Mouse (Mus musculus): Measurements from ENCODE around the gene Gm10073. TPM values are rescaled to one million over a fixed set of nuclear protein-coding genes. Genes with fewer than 3 reads are reported as not detected.
"Not testable (repeated sequence)": the region's sequence is repeated elsewhere in the genome, so short reads cannot be mapped to it uniquely, and the experiment has no call there.

The Gm10073 gene
- polyA plus RNA-seq, 1 experiment from 2014 or later, result 6.2 TPM

DNA sequence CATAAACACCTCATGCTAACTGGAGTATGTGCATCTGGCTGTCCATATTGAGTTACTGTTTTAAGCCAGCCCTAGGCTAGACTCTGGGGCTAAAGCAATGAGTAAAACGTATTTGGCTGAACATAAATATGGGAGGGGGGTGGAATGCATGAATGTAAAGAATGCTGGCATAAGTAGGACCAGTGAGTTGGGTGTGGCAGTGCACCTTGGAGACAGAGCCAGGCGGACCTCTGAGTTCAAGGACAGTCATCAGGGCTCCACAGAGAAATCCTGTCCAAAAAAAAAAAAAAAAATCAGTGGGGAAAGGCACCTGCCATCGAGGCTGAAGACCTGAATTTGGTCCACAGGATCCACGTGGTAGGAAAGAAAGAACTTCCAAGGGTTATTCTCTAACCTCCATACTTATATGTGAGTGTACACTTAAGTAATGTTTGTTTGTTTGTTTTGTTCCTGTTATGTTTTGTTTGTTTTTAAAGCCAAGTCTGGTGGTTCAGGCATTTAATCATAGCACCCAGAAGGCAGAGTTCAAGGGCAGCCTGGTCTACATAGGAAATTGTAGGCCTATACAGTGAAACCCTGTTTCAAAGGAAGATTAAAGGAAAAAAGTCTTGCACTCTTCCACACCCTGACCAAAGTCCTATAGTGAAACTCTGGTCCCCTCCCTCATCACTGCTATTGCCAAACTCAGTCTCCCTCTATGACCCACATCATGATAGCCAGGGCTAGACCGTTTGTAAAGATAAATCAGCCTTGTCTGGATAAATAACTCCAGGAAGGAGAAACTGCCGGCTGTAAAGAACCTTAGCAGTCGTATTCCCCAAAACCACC is 36.0 kb upstream of the Gm10073 start:
- H3K27me3 ChIP-seq (ENCODE audit: insufficient read depth, poor library complexity, severe bottlenecking), result peaks cover 35% of the 10 kb centered on the region
- 83% methylated on average over 7 of the region's 7 CpGs for WGBS
- no peak overlapping the region for H3K4me3 ChIP-seq
- no peaks in the 10 kb centered on the region for H3K36me3 ChIP-seq
- no peak overlapping the region for H3K27ac ChIP-seq
- DNase-seq (ENCODE audit: low spot score), result no peak
- no peaks in the 10 kb centered on the region for H3K9me3 ChIP-seq
- peaks cover 14% of the 10 kb centered on the region for H3K4me1 ChIP-seq (replicated peaks)

DNA sequence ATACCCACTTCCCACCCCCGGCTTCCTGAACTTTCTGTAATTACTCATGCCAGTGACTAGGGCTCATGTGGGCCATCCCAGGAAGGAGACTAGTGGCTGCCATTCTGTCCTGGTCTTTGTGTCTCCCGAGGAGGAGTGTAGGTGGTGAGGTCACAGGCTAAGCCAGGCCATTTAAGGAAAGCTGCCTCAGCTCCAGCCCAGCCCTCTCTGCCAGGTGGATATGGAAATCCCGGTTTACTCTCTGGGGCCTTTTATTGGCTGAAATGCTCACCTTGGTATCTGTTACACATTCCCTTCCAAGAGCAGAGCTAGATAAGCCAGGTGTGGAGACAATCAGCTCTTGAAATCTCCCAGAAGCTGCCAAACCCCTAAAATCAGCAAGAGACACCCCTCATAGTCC is 35.2 kb upstream of the Gm10073 start:
- H3K4me3 ChIP-seq, result no peak overlapping the region
- no peak overlapping the region for H3K27ac ChIP-seq
- H3K4me1 ChIP-seq (replicated peaks), result peaks cover 23% of the 10 kb centered on the region
- no peak for DNase-seq (ENCODE audit: low spot score)
- 57% methylated on average over 3 of the region's 3 CpGs for WGBS
- peaks cover 44% of the 10 kb centered on the region for H3K27me3 ChIP-seq (ENCODE audit: insufficient read depth, poor library complexity, severe bottlenecking)
- H3K9me3 ChIP-seq, result no peaks in the 10 kb centered on the region
- H3K36me3 ChIP-seq, result no peaks in the 10 kb centered on the region

DNA sequence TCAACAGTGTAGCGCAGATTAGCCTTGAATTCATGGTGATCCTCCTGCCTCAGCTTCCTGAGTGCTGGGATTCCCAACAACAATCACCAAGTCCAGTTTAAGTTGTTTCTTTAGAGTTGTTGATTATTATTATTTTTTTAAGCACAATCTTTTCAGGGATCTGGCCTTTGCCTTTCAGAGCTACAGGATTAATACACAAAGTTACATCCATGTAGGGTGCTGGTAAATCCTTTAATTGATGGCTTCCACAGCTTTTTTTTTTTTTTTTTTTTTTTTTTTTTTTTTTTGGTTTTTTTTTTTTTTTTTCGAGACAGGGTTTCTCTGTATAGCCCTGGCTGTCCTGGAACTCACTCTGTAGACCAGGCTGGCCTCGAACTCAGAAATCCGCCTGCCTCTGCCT is 34.5 kb upstream of the Gm10073 start:
- WGBS, result 82% methylated on average over 4 of the region's 4 CpGs
- H3K9me3 ChIP-seq; H3K36me3 ChIP-seq; DNase-seq (ENCODE audit: low spot score); H3K27ac ChIP-seq; H3K4me3 ChIP-seq: not testable (repeated sequence)
- H3K27me3 ChIP-seq (ENCODE audit: insufficient read depth, poor library complexity, severe bottlenecking), result peaks cover 50% of the 10 kb centered on the region
- H3K4me1 ChIP-seq (replicated peaks), result peaks cover 29% of the 10 kb centered on the region

DNA sequence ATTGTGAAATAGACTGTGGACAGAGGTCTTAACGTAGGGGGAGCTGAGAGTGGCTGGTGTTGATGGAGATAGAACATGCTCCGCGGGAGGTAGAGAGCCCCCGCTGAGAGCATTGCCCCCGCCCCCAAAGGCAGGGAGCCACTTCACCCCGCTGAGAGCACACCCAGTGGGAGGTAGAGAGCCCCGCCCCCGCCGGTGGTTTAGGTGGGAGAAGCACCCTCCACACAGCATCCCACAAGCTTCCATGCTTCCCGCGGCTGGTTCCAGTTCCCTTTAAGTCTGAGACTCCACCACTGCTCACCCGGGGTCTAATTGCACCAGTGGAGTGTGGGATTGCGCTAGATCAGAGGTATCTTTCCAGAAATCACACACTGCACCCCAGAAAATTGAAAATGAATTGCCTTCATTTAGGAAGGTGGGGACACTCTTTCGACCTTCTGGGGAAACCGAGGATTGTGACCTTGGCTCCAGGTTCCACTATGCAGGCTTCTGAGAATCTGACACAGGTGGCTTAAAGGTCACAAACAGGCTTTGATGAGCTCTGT is 33.4 kb upstream of the Gm10073 start:
- H3K4me3 ChIP-seq, result no peak overlapping the region
- no peaks in the 10 kb centered on the region for H3K9me3 ChIP-seq
- peaks cover 21% of the 10 kb centered on the region for H3K4me1 ChIP-seq (replicated peaks)
- 36% methylated on average over 15 of the region's 15 CpGs for WGBS
- H3K27me3 ChIP-seq (ENCODE audit: insufficient read depth, poor library complexity, severe bottlenecking), result peaks cover 61% of the 10 kb centered on the region
- no peaks in the 10 kb centered on the region for H3K36me3 ChIP-seq
- H3K27ac ChIP-seq, result no peak overlapping the region
- DNase-seq (ENCODE audit: low spot score), result no peak

DNA sequence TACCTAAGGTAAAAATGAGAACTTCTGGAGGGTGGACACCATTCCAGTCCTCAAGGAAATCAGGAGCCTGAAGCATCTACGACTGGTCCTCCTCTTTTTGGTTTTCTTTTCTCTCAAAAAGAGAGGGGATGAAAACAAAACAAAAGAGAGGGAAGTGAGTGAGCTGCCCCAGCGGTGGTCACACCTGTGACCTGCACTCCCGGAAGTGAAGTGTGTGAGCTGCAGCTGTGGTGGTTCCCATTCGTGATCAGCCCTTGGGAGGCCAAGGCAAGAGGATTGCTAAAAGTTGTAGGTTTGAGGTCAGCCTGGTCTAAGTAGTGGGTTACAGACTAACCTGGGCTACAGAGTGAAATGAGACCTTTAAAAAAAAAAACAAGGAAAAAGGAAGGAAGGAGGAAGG is 32.9 kb upstream of the Gm10073 start:
- no peaks in the 10 kb centered on the region for H3K9me3 ChIP-seq
- peaks cover 20% of the 10 kb centered on the region for H3K4me1 ChIP-seq (replicated peaks)
- no peak overlapping the region for H3K4me3 ChIP-seq
- 43% methylated on average over 4 of the region's 4 CpGs for WGBS
- H3K27ac ChIP-seq, result no peak overlapping the region
- no peaks in the 10 kb centered on the region for H3K36me3 ChIP-seq
- H3K27me3 ChIP-seq (ENCODE audit: insufficient read depth, poor library complexity, severe bottlenecking), result peaks cover 67% of the 10 kb centered on the region
- DNase-seq (ENCODE audit: low spot score), result no peak

DNA sequence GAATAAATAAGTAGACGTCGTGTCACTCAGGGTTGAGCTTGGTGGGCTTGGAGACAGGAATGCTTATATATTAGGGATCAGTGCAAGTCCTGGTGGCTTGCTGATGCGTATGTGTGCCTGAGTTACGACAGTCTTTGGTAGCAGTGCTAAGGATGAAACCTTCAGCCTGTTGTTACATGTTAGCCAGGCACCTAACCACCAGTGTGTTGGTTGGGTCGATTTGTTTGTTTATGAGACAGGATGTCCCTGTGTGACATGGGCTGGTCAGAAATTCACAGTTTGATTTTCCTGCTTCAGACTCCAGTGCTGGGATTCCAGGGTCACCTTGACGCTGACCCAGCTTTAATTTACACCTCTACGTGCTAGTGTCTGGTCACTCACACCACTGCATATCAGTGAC is 32.4 kb upstream of the Gm10073 start:
- H3K4me1 ChIP-seq (replicated peaks), result peaks cover 23% of the 10 kb centered on the region
- no peak overlapping the region for H3K4me3 ChIP-seq
- DNase-seq (ENCODE audit: low spot score), result no peak
- H3K27me3 ChIP-seq (ENCODE audit: insufficient read depth, poor library complexity, severe bottlenecking), result peaks cover 72% of the 10 kb centered on the region
- H3K27ac ChIP-seq, result no peak overlapping the region
- WGBS, result 75% methylated on average over 7 of the region's 7 CpGs
- no peaks in the 10 kb centered on the region for H3K9me3 ChIP-seq
- no peaks in the 10 kb centered on the region for H3K36me3 ChIP-seq

DNA sequence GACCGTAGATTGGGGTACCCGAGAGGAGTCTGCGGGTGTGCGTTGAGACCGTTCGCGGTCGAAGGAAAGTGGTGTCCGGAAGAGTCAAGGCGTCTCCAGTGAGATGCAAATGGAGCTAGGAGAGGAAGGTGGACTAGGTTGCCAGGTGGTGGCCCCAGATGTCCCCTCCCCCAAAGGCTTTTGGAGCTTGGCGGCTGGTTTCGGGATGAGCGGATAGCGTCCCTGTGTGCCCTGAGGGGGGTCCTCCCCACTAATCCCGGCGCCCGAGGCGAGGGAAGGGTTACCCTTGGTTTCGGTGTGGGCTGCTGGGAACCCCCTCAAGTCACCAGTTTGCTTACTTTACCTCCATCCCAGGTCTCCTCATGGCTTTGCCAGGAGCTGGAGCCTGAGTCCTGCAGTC is 30.7 kb upstream of the Gm10073 start:
- peak; percentile 19 for DNase-seq (ENCODE audit: low spot score)
- H3K27me3 ChIP-seq (ENCODE audit: insufficient read depth, poor library complexity, severe bottlenecking), result peaks cover 82% of the 10 kb centered on the region

DNA sequence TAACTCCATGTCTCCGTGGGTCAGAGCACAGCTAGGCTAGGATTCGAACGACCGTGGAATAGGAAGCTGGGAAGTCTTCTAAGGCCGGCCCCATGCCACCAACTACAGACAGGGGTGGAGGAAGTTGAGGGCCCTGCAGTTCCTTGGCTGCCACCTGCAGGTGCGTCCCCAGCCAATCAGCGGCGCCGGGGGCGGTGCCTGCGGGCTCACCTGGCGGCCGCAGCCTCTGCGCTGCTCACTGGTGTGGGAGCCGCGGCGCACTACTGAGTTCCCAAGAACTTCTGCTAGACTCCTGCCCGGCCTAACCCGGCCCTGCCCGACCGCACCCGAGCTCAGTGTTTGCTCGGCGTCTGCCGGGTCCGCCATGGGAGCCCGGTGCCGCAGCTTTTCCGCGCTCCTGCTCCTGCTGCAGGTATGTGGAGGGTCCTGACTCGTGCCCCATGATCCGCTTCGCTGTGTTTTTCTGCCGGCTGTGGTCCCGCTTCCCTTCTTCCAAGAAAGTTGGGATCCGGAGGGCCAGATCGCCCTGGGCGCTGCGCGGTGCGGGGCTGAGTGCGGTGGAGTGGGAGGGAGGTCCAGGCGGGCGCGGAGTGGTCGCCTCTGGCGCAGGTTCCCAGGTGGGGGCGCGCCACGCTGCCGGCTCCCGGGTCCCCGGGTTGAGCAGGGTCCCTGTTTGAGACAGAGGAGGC is 30.0 kb upstream of the Gm10073 start, which contains the start of gene Cdh1:
TSS of gene Cdh1 (plus strand) at position 221 of the 689 bp plus-strand sequence.
- Histone ChIP-seq H3K27ac (peak within 1 kb of the TSS; percentile 73), H3K27me3 (ENCODE audit: insufficient read depth, poor library complexity, severe bottlenecking) (peaks cover 81% of the 10 kb centered on the region), H3K9me3 (no peaks in the 10 kb centered on the region), H3K36me3 (no peaks in the 10 kb centered on the region), H3K4me3 (peak within 1 kb of the TSS; percentile 63), H3K4me1 (replicated peaks) (peaks cover 37% of the 10 kb centered on the region)
- under 1% methylated on average over 53 of the region's 53 CpGs for WGBS
- DNase-seq (ENCODE audit: low spot score), result peak; percentile 52

More for the DNA sequence above, 30.7 kb upstream of the Gm10073 start:
- Histone ChIP-seq H3K4me3 (peak overlapping the region; percentile 63), H3K36me3 (no peaks in the 10 kb centered on the region), H3K27ac (0 out of 2 replicates have a peak overlapping the region, but pooled peaks have one; percentile 73), H3K9me3 (no peaks in the 10 kb centered on the region), H3K4me1 (replicated peaks) (peaks cover 37% of the 10 kb centered on the region)
- WGBS, result under 1% methylated on average over 19 of the region's 19 CpGs

DNA sequence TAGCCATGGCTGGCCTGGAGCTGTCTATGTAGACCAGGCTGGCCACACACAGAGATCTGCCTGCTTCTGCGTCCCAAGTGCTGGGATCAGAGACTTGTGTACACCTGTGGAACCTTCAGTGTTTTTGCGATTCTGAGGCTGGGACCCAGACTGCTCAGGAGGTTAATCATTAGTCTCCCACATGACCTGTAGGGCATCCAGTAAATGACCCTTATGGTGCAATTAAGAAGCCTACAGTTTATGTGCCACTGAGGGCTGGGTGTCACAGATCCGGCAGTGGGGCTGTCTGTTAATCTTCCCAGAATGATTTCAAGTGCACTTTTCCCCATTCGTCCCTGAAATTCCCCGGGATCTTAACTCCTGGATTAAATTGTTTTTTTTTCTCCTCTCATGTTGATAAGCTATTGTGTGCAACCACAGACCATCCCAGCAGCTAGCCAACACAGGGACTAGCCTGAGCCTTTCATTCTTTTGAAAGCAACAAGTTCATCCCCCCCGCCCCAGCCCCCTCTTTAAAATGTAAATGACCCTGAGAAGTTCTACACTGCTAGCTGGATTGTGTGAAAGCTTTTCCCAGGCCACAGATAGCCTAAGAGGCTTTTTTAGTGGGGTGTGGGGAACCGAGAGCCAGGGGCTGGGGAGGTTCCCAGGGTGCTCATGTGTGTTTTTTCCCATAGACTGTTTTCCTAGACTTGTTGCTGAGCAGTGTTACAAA is 26.2 kb upstream of the Gm10073 start:
- Histone ChIP-seq H3K27ac (peak overlapping the region; percentile 73), H3K27me3 (ENCODE audit: insufficient read depth, poor library complexity, severe bottlenecking) (peaks cover 48% of the 10 kb centered on the region), H3K4me1 (replicated peaks) (peaks cover 43% of the 10 kb centered on the region), H3K36me3 (no peaks in the 10 kb centered on the region), H3K4me3 (no peak overlapping the region), H3K9me3 (no peaks in the 10 kb centered on the region)
- DNase-seq (ENCODE audit: low spot score), result peak; percentile 30
- WGBS, result 32% methylated on average over 7 of the region's 7 CpGs

DNA sequence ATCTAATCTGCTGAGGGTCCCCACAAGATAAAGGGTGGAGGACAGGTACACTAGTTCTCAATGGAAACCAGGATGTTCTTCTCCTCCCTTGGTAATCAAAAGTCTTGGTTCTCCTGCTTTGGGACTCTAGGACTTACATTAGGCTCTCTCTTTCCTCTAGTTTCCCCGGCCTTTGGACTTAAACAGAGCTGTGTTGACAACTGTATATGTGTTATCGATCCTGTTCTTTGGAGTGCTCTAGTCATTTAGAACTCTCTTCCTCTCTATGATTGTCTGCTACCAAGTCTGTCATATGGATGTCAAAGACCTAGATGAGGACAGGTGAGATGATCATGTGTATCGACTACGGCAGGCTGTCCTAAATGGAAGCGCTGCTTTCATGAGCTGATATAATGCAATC is 23.8 kb upstream of the Gm10073 start:
- Histone ChIP-seq H3K36me3 (no peaks in the 10 kb centered on the region), H3K4me3 (no peak overlapping the region), H3K27ac (no peak overlapping the region), H3K4me1 (replicated peaks) (peaks cover 25% of the 10 kb centered on the region), H3K27me3 (ENCODE audit: insufficient read depth, poor library complexity, severe bottlenecking) (peaks cover 24% of the 10 kb centered on the region), H3K9me3 (no peaks in the 10 kb centered on the region)
- DNase-seq (ENCODE audit: low spot score), result no peak
- 98% methylated on average over 5 of the region's 5 CpGs for WGBS

DNA sequence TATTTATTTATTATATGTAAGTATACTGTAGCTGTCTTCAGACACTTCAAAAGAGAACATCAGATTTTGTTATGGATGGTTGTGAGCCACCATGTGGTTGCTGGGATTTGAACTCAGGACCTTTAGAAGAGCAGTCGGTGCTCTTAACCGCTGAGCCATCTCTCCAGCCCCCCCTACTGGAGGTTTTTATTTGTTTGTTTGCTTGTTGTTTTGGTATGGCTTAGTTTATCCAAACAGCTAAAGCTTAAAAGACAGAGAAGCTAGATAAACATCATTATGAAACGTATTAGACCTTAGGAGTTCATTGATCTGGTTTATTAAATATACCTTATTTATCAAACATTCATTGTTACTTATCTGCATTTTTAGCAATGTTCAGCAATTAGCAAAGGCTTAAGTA is 22.4 kb upstream of the Gm10073 start:
- not testable (repeated sequence) for H3K4me3 ChIP-seq; H3K9me3 ChIP-seq; H3K27me3 ChIP-seq (ENCODE audit: insufficient read depth, poor library complexity, severe bottlenecking); H3K36me3 ChIP-seq; DNase-seq (ENCODE audit: low spot score); H3K27ac ChIP-seq
- 95% methylated on average over 3 of the region's 3 CpGs for WGBS
- H3K4me1 ChIP-seq (replicated peaks), result peaks cover 20% of the 10 kb centered on the region

DNA sequence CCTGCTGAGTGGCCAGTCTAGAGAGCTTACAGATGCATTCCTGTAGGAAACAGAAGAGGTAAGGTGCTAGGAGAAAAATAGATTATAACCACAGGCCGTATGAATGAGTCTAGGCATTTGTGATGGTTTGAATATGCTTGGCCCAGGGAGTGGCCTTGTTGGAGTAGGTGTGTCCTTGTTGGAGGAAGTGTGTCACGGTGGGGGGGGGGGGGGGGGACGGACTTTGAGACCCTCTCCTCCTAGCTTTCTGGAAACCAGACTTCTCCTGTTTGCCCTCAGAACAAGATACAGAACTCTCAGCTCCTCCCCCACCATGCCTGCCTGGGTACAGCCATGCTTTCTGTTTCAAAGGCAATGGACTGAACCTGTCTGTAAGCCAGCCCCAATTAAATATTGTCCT is 19.2 kb upstream of the Gm10073 start:
- Histone ChIP-seq H3K36me3 (no peaks in the 10 kb centered on the region), H3K27me3 (ENCODE audit: insufficient read depth, poor library complexity, severe bottlenecking) (no peaks in the 10 kb centered on the region), H3K9me3 (no peaks in the 10 kb centered on the region), H3K4me1 (replicated peaks) (peaks cover 6% of the 10 kb centered on the region; the same call in 1 of the 2 replicates), H3K27ac (no peak overlapping the region), H3K4me3 (no peak overlapping the region)
- 67% methylated on average over 3 of the region's 3 CpGs for WGBS
- DNase-seq (ENCODE audit: low spot score), result no peak

Measured in hindbrain, embryonic 10.5 days (tissue).